Mouse (Mus musculus) large intestine, adult 2 months (tissue): Measurements from ENCODE around the gene Ddx19a. TPM values are rescaled to one million over a fixed set of nuclear protein-coding genes. Genes with fewer than 3 reads are reported as not detected.
"Not testable (repeated sequence)": the region's sequence is repeated elsewhere in the genome, so short reads cannot be mapped to it uniquely, and the experiment has no call there.

Experiments used
- DNase-seq: peaks from one replicate; pipeline ENCODE4 v3.0.0-alpha.2; 2012; ENCODE audit warnings: low read depth, low spot score
- WGBS: fragments of 180-500 bp; shearing (Covaris S2); methylation state at CpG from one replicate; pipeline ENCODE4 v1.1.7; 2018; 5-methylcytosine and 5-hydroxymethylcytosine counted together
- polyA plus RNA-seq: library from polyadenylated mRNA; depleted of rRNA; stranded (reverse); fragments of >200 nt; gene quantifications from 2 replicates; pipeline ENCODE4 v1.2.3, GENCODE M21; 2012

Gene Ddx19a
- polyA plus RNA-seq, 1 experiment = 20.6 TPM

GRCm38 (mm10) chr8:110977987-110978386 is 19.6 kb downstream of the Ddx19a start:
- 72% methylated on average over 2 of the region's 2 CpGs for WGBS
- DNase-seq = not testable (repeated sequence)

DNA sequence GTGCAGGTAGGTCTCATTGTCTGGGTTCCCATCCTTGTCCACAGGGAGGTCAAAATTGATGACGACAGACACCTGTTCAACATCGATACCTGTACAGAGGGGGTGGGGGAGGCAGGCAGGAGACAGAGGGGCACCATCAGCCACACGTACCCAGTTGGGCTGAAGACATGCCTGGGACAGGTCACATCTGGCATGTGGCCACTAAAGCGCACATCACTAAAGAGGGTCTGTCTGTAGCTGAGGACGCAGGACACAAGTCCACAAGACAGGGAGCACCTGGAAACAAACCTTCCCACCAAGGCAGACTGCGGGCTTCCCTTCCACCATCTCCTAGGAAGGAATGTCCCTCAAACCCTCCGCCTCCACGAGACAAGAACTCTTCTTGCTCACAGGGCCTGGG is 21.1 kb downstream of the Ddx19a start:
- WGBS = 96% methylated on average over 8 of the region's 8 CpGs
- not testable (repeated sequence) for DNase-seq

DNA sequence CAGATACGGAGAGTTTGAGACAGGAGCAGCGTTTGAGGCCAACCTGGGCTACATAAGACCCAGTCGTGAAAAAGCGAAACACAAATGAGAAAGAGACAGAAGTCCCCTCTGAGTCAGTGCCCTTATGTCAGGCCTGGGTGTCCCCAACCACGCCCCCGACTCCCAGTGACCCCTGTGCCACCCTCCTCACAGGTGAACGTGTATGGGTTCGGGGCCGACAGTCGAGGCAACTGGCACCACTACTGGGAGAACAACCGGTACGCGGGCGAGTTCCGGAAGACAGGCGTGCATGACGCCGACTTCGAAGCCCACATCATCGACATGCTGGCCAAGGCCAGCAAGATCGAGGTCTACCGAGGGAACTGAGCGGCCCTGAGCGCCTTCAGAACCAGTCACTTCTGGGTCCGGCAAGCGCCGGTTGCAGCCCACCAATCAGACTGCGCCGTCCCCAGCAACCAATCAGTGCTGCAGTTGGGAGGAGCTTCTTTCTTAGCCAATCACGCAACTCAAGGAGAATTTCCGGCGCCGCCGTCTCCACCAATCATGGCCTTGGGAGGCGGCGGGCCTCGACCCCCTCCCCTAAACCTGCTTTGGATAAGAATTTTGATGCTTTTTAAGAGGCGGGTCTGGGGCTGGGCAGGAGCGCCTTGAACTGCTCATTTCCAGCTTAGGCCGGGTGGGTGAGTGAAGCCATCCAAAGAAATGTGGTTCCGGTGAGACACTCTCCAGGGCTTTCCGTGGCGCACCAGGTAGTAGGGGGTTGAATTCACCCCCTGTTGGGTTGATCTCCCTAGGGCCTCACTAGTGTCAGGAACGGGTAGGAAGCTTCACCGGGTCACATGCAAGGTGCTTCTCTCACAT is 27.5 kb downstream of the Ddx19a start:
- DNase-seq = peak; percentile 65
- WGBS = 9% methylated on average over 45 of the region's 45 CpGs

- 78% methylated on average over 9 of the region's 9 CpGs for WGBS
- DNase-seq = no peak
Observed at GRCm38 (mm10) chr8:110967326-110967725, 30.3 kb downstream of the Ddx19a start.

GRCm38 (mm10) chr8:110966586-110966985 is 31.0 kb downstream of the Ddx19a start:
- WGBS = 46% methylated on average over 8 of the region's 8 CpGs
- DNase-seq = no peak

DNA sequence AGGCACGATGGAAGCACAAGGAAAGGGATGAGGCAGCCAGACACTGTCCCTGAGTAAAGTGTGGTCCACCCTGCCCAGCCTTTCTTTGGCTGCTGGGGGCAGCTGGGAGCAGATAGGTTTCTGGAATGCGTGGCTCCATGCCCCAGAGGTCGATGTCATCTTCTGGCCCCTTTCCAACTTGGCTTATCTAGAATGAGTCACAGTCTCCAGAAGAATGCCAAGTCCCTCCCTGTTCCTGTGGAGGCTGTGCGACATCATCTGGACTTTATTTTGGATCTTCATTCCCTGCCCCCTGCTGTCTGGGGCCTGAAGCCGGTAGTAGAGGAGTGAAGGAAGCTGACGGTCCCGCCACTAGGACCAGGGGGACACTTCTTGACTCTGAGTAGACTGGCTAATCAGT is 32.0 kb downstream of the Ddx19a start:
- no peak for DNase-seq
- 8% methylated on average over 7 of the region's 7 CpGs for WGBS

- no peak for DNase-seq
- WGBS = 63% methylated on average over 7 of the region's 7 CpGs
Observed at GRCm38 (mm10) chr8:110964666-110965065, 32.9 kb downstream of the Ddx19a start.

- no peak for DNase-seq
- 82% methylated on average over 2 of the region's 2 CpGs for WGBS
Observed at GRCm38 (mm10) chr8:110963051-110963450, 34.5 kb downstream of the Ddx19a start.

DNA sequence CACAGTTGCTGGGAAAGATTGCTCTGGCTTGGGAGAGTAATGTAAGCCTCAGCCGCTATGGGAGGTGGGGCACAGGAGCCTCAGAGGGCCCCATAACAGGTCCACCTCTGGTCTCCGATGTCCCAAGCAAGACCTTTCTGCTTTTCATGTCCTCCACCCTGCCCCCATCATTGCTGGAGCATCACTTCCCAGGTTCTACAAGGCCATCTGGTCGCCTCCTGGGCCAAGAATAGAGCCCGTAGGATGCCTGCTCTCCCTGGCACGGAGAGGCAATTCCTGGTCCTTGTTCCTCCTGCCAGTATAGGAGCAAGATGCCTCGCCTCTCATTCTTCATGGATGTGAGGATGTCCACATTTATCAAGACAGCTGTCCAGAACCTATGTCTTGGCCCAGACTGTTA is 37.7 kb downstream of the Ddx19a start:
- 84% methylated on average over 6 of the region's 6 CpGs for WGBS
- DNase-seq = no peak

DNA sequence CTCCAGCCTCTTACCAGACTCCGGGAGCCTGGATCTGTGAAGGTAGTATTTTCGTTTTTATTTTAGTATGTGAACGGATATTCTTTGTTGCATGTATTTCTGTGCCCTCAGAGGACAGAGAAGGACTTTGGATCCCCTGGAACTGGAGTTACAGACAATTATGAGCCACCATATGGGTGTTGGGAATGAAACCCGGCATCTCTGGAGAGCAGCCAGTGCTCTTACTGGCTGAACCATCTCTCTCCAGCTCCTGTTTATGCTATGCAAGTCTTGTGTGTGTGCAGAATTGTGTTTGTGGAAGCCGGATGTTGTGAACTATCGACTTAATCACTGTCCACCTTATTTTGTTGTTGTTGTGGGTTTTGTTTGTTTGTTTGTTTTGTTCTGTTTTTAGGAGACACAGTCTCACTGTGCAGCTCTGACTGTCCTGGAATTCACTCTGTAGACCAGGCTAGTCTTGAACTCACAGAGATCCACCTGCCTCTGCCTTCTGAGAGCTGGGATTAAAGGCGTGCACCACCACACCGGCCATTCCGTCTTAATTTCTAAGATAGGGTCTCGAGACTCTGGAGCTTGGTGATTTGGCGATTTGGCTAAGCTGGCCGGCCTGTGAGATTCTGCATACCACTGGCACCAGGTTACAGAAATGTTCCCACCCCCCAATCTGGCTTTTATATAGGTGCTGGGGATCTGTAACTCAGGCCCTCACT is 38.4 kb downstream of the Ddx19a start:
- DNase-seq = no peak
- WGBS = 85% methylated on average over 12 of the region's 12 CpGs

- WGBS = 89% methylated on average over 7 of the region's 7 CpGs
- not testable (repeated sequence) for DNase-seq
Observed at GRCm38 (mm10) chr8:110958553-110958952, 39.0 kb downstream of the Ddx19a start.

DNA sequence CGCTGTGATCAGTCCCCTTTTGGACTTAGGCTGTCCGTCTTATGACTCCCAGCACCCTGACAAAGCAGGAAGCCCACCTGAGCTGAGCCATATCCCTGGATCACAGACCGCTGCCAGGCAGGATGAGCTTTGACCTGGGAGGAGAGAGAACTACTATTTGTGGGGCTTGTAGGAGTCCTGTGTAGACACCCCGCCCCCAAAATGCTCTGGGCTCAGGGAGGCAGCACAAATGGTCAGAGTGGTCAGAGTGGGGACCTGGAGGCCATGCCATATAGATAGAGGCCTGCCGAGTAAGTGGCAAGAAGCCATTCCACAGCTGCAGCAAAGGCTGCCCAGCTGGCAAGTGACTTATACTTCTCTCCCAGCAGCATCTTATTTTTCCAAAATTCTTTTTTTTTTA is 39.5 kb downstream of the Ddx19a start:
- WGBS = 72% methylated on average over 5 of the region's 5 CpGs
- no peak for DNase-seq

DNA sequence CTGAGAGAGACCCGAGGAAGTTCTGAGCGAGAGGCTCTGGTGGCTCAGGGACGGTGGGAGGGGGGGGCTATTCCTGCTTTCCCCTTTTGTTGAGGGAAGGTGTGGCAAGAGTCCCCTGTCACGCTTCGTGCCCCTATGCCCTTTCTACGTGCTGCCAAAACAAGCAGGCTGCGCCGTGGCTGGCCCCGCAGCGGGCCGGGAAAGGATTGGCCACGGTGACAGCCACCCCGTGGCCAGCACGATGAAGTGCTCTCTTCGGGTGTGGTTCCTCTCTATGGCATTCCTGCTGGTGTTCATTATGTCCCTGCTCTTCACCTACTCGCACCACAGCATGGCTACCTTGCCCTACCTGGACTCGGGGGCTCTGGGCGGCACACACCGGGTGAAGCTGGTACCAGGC is 40.1 kb downstream of the Ddx19a start:
- WGBS = 79% methylated on average over 19 of the region's 19 CpGs
- DNase-seq = no peak

DNA sequence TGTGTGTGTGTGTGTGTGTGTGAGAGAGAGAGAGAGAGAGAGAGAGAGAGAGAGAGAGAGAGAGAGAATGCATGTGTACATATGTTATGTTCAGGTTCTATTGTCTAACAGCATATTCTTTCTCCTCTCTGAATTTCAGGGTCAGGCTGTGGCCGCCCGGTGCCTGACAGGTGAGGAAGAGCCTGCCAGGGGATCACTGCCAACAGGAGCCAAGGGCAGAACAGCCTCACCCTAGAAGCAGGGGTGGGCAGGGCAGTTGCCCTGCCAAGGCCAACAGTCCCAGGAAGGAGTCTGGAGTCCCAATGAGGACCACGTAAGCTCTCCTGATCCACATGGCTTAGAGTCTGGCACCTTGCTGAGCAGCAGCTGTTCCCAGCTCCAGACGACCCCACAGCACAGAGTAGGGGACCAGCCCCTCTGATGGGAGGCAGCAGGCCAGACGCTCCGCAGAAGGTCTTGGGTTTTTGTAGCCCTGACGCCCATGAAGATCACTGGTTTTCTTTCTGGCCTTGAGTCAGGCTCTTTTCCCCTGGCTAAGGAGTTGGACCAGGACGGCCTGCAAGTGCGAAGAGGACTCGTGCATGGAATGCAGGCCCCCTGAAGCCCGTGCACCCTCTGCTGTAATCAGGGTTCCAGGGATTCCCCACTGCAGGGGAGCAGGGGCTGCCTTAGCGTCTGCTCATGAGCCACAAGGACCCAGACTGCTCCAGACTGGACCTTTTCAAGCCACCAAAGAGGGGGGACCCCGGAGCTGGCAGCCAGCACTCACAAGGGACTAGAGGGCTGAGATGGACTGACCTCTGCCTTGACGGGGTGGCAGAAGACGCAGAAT is 40.8 kb downstream of the Ddx19a start:
- no peak for DNase-seq
- WGBS = 78% methylated on average over 15 of the region's 15 CpGs

DNA sequence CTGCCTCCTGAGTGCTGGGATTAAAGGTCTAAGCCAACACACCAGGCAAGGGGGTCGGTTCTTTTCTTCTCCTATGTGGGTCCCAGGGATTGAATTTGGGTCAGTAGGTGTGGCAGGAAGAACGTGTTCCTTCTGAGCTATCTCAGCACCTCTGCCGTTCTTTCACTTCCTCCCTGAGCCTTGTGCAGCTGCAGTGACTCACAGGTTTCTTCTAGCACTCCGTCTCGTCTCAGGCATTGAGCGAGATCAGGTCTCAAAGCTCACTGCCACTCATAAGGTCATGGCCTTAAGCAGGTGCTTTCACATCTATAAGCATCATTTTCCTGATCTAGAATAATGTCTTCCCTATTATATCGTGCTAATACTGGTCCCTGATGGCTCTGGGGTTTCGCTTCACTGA is 42.8 kb downstream of the Ddx19a start:
- no peak for DNase-seq
- WGBS = 59% methylated on average over 8 of the region's 8 CpGs

- 67% methylated on average over 17 of the region's 17 CpGs for WGBS
- DNase-seq = no peak
Observed at GRCm38 (mm10) chr8:110950065-110950484, 47.5 kb downstream of the Ddx19a start.

DNA sequence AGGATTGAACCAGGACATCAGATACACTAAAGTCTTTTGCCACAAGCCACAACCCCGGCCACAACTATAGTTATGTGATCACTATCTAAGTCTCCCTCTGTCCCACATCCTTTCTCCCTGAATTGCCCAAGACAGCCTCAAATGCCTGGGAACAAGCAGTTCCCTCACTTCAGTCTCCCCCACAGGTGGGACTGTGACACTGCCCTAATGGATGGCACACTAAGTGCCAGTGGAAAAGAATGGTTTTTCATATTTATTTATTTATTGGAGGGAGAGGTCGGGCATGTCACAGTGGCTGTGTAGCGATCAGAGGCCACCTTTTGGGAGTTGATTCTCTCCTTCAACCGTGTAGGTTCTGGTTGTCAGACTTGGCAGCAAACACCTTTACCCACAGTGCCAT is 51.9 kb downstream of the Ddx19a start:
- 65% methylated on average over 4 of the region's 4 CpGs for WGBS

GRCm38 (mm10) chr8:110944276-110944876 is 53.2 kb downstream of the Ddx19a start:
- no peak for DNase-seq
- WGBS = 52% methylated on average over 7 of the region's 7 CpGs

More for the DNA sequence above, 51.9 kb downstream of the Ddx19a start:
- DNase-seq = no peak

DNA sequence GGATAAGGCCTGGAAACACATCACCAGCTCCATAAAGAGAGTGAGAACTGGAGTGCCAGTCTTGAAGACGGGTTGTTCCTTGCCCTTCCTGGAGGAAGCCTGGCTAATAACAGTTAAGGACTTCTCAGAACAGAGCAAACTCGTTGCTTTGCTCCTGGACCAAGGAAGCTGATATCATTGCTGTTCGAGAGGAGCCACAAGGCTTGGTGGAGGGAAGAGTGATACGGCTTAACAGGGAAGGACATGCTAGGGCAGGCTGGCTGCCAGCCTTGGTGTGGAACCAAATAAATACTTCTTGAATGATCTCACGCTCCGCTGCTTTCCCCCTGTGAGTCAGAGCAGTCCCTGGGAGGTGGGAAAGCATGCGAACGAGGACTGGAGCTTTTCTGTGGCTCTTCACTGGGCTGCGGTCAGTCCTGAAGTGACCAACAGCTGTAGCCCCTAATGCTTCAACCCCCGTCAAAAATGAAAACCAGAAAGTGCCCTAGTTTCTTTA is 56.1 kb downstream of the Ddx19a start:
- WGBS = 26% methylated on average over 10 of the region's 10 CpGs
- DNase-seq = no peak
